Mouse (Mus musculus) gastrocnemius, postnatal 10 days (tissue): ENCODE measurements around the gene Aadacl2. TPM values are rescaled to one million over a fixed set of nuclear protein-coding genes. Genes with fewer than 3 reads are reported as not detected.

Source experiments
- DNase-seq: peaks from one replicate; pipeline ENCODE4 v3.0.0; 2021; ENCODE audit warnings: mixed read lengths
- long read RNA-seq, 2 experiments: library from polyadenylated mRNA; stranded (forward); transcript quantifications; one replicate each; pipeline ENCODE4 v2.0.0; 2021
- total RNA-seq, 2 experiments: library from RNA; stranded (reverse); gene quantifications; 2 replicates each; pipeline ENCODE4 v1.2.3; 2021

Aadacl2 gene
- not detected for total RNA-seq
- long read RNA-seq, experiment 1, result 0 reads
- long read RNA-seq, experiment 2, result 0 reads

DNA sequence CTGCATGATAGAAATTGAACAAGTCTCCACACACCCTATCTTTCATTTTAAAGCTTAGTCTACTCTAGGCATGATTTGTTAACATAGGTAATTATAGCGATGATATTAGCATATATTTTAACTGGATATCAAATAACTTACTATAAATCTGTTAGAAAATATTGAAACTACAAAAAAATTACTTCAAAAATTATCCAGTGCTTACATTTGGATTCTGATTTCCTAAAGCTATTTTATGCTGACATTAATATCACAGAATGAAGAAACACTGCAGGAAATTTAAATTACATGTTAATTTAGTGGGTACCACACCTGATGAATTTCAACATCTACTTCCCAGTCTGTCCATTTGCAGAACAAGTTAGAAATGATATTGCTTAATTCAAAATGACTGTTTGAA lies at the start of gene Aadacl2:
Aadacl2 (plus strand) TSS at position 301 of the 400 bp plus-strand sequence.
- no peak for DNase-seq

DNA sequence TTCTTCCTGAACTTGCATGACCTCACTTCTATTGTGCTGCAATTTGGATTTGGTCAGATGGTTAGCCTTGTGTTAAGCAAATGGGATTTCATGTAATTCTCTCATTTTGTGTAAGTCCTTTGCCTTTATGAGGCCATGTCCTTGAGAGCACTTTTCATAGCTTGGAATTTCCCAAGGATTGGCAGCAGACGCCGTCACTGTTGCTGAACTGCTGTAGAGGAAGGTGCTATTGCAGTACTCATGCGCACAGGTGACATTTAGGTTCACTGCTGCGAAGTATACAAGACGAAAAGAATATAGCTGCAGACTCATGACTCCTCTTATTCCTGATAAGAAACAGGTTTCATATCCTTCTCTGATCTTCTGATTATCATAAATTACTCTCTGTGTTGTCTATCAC lies 35.7 kb upstream of the Aadacl2 start:
- DNase-seq, result no peak

DNA sequence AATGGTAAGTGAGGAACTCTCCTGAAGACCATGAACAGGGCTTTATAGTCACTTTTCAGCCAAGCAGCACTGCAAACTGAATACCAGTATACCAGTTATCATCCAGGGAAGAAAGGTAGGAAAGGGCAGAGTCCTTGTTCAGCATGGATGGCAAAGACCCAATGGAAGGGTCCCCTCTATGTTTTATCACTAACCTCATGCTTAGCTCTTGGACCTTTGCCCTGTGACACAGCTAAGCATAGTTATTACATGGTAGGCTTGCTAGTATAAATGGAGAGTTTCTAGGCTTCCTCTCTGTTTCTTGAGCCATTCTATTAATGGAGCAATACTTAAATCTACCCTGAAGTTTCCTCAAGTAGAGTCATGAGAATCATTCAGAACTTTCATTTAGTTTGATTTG lies 32.0 kb upstream of the Aadacl2 start:
- DNase-seq, result no peak

DNA sequence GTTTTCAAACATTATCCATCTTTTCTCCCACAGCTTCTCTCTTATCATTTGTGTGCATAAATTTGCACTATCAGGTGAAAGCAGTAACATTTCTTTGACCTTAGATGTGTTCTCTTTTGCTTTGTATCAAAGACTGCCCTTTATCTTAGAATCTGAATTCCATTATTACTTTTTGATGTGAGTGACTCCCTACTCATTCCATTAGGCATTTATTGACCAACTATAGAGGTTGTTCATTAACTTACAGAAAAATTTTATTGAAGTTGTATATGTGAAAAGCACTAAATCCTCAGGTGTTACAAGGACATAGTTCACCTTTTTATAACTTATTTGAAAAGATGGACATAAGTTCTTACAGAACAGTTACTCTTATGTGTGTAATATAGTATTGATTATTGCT lies 2.9 kb upstream of the Aadacl2 start:
- DNase-seq, result no peak

DNA sequence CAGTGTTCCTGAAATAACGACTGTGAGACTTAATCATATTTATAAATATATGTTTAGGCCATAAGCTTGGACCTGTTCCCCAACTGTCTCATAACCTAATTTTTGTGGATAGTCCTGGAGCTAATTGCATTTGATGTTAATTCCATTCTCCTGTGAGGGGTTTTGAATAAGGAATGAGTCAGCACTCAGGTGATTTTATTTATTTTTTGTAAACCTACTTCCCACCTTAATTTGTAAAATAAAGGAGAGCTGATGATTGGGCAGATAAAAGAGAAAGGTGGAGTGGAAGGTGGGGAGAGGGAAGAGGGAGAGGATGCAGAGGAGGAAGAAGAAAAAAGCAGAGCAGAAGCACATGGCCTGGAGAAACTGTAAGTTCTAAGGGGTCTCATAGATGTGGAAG lies 18.9 kb downstream of the Aadacl2 start, which contains the start of gene Aadac:
Aadac (plus strand) TSS at position 301 of the 400 bp plus-strand sequence.
- DNase-seq, result no peak

DNA sequence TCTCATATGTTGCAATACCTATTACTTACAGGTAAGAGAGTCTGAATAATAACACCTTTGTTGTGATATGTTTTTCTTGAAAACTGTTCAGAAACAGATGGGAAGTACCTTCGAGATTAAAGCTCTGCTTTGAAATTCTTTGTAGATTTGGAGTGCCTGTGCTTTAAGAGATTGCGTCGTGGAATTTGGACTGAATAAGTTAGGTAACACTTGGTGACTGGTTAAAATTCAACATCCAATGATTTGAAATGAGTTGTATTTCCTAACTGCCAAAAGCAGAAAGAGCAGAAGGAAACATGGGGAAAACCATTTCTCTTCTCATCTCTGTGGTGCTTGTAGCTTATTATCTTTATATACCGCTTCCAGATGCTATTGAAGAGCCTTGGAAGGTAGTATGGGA lies 25.0 kb downstream of the Aadacl2 start:
- DNase-seq, result no peak

DNA sequence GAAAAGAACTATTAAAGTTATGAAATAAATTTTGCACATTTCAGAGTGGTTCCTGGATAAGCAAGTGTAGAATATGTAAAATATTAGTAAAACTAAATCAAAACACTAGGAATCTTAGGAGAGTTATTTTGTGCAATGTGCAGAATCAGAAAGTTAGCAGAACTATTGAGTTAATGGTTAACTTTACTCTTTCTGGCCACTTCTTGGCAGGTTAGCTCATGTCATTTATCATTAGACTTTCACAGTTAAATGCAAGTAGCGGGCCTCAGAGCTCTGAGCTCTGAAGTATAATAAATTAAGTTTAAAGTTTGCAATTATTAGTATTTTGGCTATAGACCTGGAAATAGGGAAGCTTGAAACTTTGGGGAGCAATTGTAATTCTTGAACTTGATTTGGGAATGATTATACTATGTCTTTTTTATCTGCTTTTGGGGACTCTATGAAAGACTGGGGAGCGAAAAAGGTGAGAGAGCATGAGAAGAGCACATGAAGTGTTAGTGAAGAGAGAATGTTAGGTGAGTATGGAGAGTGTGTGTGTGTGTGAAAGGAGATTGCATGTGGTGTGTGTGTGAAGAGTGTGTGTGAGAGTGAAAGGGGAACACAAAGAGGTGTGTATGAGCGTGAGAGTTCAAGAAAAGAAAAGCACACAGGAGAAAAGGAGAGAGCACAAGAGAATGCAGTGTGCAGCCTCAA lies 39.8 kb downstream of the Aadacl2 start:
- DNase-seq, result no peak

DNA sequence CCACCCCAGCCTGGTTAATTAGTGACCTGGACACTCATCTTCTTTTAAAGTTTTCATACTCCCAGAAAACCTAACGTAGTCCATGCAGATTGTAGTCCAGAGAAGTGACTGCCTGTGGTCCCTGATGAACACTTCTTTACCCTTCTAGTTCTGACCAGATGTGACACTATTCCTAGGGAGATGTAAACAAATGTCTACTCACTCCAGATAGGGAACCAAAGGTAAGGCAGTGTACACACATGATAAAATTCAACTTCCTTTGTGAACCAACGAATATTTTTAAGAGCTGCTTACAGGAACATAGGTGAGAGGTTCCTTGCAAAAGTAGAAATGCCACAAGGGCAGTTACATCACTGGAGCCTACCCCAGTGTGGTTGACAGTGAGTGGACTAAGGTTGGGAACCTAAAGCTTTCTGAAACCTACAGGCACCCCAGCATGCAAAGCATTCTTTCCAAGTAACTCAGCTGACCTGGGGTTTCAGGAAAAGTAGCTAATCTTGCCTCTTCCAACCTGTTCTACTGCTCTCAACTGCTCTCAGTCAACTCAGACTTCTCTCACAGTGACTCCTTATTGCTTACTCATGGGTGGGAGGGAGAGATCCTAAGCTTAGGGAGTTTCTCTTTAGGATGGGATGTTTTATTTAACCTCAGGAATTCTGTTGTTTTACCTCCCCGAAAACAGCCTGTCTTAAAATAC lies 46.8 kb downstream of the Aadacl2 start:
- DNase-seq, result no peak

DNA sequence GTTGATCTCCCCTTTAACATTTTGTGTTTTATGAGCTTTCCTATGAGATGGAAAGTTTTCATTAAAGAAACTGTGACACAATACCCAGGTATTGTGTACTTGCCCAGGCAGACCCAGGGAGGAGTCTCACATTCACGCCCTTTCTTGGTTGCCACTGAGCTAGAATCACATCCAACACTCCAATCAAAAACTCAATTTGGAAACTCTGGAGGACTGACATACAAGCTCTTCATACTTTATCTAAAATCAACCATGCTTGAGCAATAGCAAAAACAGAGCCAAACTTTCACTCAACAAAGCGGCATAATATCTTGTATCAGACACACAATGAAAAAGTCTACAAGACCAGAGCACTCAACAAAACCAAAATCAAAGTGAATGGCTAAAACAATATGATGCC lies 47.4 kb downstream of the Aadacl2 start:
- no peak for DNase-seq

DNA sequence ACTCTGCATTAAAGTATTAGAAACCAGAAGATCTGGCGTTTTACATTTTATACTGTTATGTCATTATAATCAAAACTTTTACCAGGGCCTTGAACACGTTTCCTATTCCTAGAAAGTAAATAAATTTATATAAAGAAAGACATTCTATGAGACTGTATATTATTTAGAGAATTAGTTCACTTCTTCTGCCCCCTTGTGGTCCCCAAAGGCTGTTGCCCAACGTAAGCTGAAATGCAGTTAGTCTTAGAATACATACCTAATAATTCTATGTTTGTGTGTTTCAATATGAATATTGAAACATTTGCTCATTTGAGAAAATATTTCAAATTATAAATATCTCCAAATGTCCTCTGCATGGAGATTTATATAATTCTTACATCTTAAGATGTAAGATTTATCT lies 49.9 kb downstream of the Aadacl2 start:
- no peak for DNase-seq

DNA sequence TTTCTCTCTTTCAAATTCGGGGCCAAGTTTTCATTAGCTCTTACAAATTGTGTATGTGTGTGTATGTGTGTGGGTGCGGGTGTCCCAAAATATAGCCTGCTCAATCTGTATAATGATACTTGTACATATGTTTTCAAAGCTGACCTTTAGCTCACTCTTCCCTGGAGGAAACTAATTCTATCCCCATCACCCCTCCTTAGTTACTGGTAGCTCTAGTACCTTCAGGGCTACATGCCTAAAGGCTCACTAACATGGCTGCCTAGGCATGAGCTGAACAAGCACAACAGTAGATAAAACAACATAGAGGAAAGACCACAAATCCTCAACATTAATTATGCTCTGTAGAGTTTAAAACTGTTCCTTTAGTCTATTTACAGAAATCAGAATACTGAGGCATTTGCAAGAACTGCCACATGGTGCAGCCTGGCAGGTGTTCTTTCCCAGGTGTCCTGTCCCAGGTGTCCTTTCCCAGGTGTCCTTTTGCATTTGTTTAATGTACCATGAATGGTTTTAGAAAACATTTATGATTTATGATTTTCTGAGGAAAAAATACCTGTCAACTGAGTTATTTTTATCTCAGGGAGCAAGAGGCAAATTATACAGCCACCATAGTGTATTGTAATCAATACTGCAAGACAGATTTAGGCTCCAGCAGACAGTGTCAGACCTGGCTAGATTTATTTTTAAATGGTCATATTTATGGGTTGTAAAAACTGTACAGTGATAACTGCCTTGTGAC lies 50.7 kb downstream of the Aadacl2 start:
- DNase-seq, result no peak

DNA sequence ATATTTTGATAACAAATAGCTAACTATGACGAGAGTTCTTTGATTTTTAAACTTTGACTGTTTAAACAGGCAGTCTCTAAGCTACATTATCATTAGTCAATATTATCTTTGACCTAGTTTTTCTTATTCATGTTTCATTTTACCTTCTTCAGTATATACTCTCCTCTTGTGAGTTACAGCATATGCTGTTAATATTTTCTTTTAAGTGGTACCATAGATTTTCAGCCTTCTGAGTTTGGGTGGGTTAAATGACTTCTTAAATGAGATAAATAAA lies 51.2 kb downstream of the Aadacl2 start:
- no peak for DNase-seq

Other genes with a start within 250 kb of the Aadacl2 start
- not detected for gene Gm8298, start 145.7 kb upstream of the Aadacl2 start, total RNA-seq
- not detected for gene C130079G13Rik, start 81.5 kb upstream of the Aadacl2 start, total RNA-seq
- gene Aadac, start 19.0 kb downstream of the Aadacl2 start, total RNA-seq, result not detected
- gene Sucnr1, start 75.1 kb downstream of the Aadacl2 start, total RNA-seq, result under 1 TPM in 1 of 2 experiments, not detected in 1; 0.28 TPM